Mouse (Mus musculus) hindbrain, embryonic 16.5 days (tissue): ENCODE data around the gene Arid3a. TPM values are rescaled to one million over a fixed set of nuclear protein-coding genes. Genes with fewer than 3 reads are reported as not detected.
A peak's percentile ranks its signal among the peaks of the same experiment; 100 is the strongest.

Experiments
- ATAC-seq: fragments of 200-750 bp; cut with Nextera tagmentation; 2 replicates; pipeline ENCODE4 v1.8.0; 2017; ENCODE audit warnings: moderate TSS enrichment, moderate library complexity
- H3K27ac ChIP-seq: fragments of 300-500 bp; sonication (generic); 2 replicates; pipeline ENCODE4 v1.5.1; 2014; ENCODE audit warnings: low read depth, mild to moderate bottlenecking, control low read depth, low read length, moderate library complexity
- H3K27me3 ChIP-seq: fragments of 300-500 bp; sonication (generic); replicated peaks from 2 replicates; pipeline ENCODE4 v1.6.1; 2014; ENCODE audit warnings: low read length; ENCODE audit not compliant: control insufficient read depth, insufficient read depth
- H3K36me3 ChIP-seq: fragments of 300-500 bp; sonication (generic); 2 replicates; pipeline ENCODE4 v1.6.1; 2014; ENCODE audit warnings: mild to moderate bottlenecking, low read length, moderate library complexity, mixed read lengths; ENCODE audit not compliant: control insufficient read depth, insufficient read depth
- H3K4me1 ChIP-seq: fragments of 300-500 bp; sonication (generic); 2 replicates; pipeline ENCODE4 v1.6.1; 2014; ENCODE audit warnings: low read depth, low read length; ENCODE audit not compliant: control insufficient read depth, insufficient read depth
- H3K4me2 ChIP-seq: fragments of 300-500 bp; sonication (generic); 2 replicates; pipeline ENCODE4 v1.6.1; 2014; ENCODE audit warnings: mild to moderate bottlenecking, low read length, control low read depth, moderate library complexity
- H3K4me3 ChIP-seq: fragments of 300-500 bp; sonication (generic); 2 replicates; pipeline ENCODE4 v1.5.1; 2014; ENCODE audit warnings: mild to moderate bottlenecking, low read length, control low read depth, moderate library complexity
- H3K9ac ChIP-seq: fragments of 300-500 bp; sonication (generic); 2 replicates; pipeline ENCODE4 v1.6.1; 2014; ENCODE audit warnings: low read depth, mild to moderate bottlenecking, control low read depth, low read length, moderate library complexity
- H3K9me3 ChIP-seq: fragments of 300-500 bp; sonication (generic); 2 replicates; pipeline ENCODE4 v1.6.1; 2014; ENCODE audit warnings: mild to moderate bottlenecking, low read length, moderate library complexity; ENCODE audit not compliant: control insufficient read depth
- WGBS: fragments of 180-500 bp; shearing (Covaris S2); extraction: QIAGEN DNeasy Blood & Tissue Kit; methylation state at CpG from one replicate; pipeline ENCODE4 v1.1.7; 2014; 5-methylcytosine and 5-hydroxymethylcytosine counted together
- polyA plus RNA-seq: library from polyadenylated mRNA; unstranded; fragments of >200 nt; fragmentation: Nextera tagmentation; extraction: Ambion mirVana; gene quantifications from 2 replicates; pipeline ENCODE4 v1.2.1, GENCODE M21; 2015

Arid3a gene
- polyA plus RNA-seq, 1 experiment from 2014 or later: 1.7 TPM

GRCm38 (mm10) chr10:79900951-79901410 is 25.9 kb upstream of the Arid3a start:
- Histone ChIP-seq H3K9ac (peak overlapping the region; percentile 43; the same call in 1 of the 2 replicates), H3K9me3 (no peaks in the 10 kb centered on the region), H3K27me3 (no peaks in the 10 kb centered on the region; the same call in 1 of the 2 replicates), H3K4me3 (no peak overlapping the region), H3K4me2 (no peak overlapping the region), H3K4me1 (peaks cover 10% of the 10 kb centered on the region), H3K27ac (no peak overlapping the region), H3K36me3 (peaks cover 27% of the 10 kb centered on the region)
- peak; percentile 51; the same call in 1 of the 2 replicates for ATAC-seq
- WGBS: 10% methylated on average over 2 of the region's 2 CpGs

- Histone ChIP-seq H3K9me3 (no peaks in the 10 kb centered on the region), H3K9ac (no peak overlapping the region), H3K27ac (no peak overlapping the region), H3K36me3 (peaks cover 21% of the 10 kb centered on the region), H3K4me2 (no peak overlapping the region), H3K4me1 (peaks cover 6% of the 10 kb centered on the region), H3K27me3 (no peaks in the 10 kb centered on the region), H3K4me3 (no peak overlapping the region)
- ATAC-seq: no peak
- 89% methylated on average over 8 of the region's 9 CpGs for WGBS
Measured at GRCm38 (mm10) chr10:79906712-79907111, 20.1 kb upstream of the Arid3a start.

DNA sequence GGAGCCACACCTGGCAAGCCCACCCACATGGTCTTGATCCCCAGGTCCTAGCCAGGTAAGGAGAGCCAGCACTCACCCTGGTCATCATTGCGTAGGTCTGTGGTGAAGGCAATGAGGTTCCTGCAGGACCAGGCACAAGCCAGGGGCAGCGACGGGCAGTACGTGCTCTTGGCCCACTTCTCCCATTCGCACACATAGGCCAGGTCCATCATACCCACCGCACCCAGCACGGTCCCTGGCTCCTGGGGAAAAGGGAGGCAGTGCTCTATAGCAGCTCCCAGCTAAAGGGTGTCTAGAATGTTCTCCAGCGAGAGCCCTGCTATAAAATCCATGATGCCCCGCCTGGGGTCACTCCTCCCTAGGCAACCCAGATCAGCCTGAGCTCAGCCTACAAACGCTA is 19.4 kb upstream of the Arid3a start:
- Histone ChIP-seq H3K4me3 (no peak overlapping the region), H3K9me3 (no peaks in the 10 kb centered on the region), H3K9ac (no peak overlapping the region), H3K4me2 (no peak overlapping the region), H3K4me1 (peaks cover 6% of the 10 kb centered on the region), H3K36me3 (peaks cover 23% of the 10 kb centered on the region), H3K27me3 (no peaks in the 10 kb centered on the region), H3K27ac (no peak overlapping the region)
- 94% methylated on average over 10 of the region's 10 CpGs for WGBS
- no peak for ATAC-seq

GRCm38 (mm10) chr10:79908167-79909091 is 18.4 kb upstream of the Arid3a start, which contains the start of gene Med16:
Med16 (minus strand) TSS chr10:79908923.
- H3K4me1 ChIP-seq: peaks cover 6% of the 10 kb centered on the region
- peak within 1 kb of the TSS; percentile 91 for H3K9ac ChIP-seq
- peak within 1 kb of the TSS; percentile 61 for H3K4me2 ChIP-seq
- WGBS: 2% methylated on average over 52 of the region's 52 CpGs
- H3K4me3 ChIP-seq: peak within 1 kb of the TSS; percentile 62
- H3K27me3 ChIP-seq: no peaks in the 10 kb centered on the region
- peak; percentile 95 for ATAC-seq
- peaks cover 20% of the 10 kb centered on the region for H3K36me3 ChIP-seq
- no peaks in the 10 kb centered on the region for H3K9me3 ChIP-seq
- H3K27ac ChIP-seq: peak within 1 kb of the TSS; percentile 99

DNA sequence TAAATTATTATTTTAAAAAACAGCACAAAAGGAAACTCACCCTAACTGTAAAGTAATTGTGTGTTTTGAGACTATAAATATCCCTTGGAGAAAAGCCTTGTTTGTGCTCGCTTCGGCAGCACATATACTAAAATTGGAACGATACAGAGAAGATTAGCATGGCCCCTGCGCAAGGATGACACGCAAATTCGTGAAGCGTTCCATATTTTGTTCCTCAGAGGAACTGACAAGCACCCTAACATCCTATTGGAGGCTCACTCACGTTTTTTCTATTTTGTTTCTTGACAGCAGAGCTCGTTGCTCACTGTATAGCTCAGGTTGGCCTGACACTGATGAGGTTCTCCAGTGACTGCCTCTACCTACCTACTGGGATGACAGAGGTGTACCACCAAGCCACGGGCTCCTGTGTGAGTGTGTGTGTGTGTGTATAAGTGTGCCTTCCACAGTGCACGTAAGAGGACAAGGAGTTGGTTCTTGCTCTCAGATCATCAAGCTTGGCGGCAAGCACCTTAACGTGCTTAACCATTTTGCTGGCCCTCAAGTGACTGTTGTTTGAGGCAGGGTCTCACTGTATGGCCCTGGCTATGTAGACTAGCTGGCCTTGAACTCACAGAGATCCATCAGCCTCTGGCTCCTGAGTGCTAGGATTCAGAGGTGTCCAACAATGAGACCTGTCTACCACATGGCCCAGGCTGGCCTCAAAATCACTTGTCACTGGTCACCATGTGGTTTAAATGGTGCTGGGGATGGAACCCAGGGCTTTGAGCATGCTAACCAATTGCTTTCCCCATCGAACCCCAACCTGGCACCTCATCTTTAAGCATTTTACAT is 17.5 kb upstream of the Arid3a start:
- Histone ChIP-seq H3K9me3 (no peaks in the 10 kb centered on the region), H3K4me1 (peaks cover 11% of the 10 kb centered on the region), H3K36me3 (peaks cover 20% of the 10 kb centered on the region), H3K9ac (peak overlapping the region; percentile 54), H3K4me3 (peak overlapping the region; percentile 9), H3K27me3 (no peaks in the 10 kb centered on the region), H3K4me2 (peak overlapping the region; percentile 51), H3K27ac (peak overlapping the region; percentile 85)
- peak; percentile 44 for ATAC-seq
- WGBS: 22% methylated on average over 14 of the region's 14 CpGs

DNA sequence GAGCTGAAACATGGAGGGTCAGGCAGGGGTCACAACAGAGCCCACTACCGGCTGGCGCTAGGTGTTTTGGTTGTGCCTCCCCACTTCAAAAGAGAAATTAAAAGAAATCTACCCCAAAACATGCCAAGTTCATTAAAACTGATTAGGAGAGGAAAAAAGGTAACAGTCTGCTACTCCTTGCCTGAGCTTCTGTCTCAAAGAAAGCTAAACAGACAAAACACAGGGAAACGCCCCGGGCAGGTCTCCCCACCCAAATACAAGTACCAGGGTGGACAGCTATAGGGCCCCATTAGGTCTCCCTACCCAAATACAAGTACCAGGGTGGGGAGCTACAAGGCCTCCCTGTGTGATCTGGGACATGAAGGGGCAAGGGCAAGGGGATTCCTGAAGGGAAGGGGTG is 16.3 kb upstream of the Arid3a start, which contains the start of gene Gm26602:
Gene Gm26602 (plus strand): TSS at position 301 of the 400 bp plus-strand sequence.
- 99% methylated on average over 4 of the region's 4 CpGs for WGBS
- peak within 1 kb of the TSS; percentile 54 for H3K9ac ChIP-seq
- no peak for ATAC-seq

DNA sequence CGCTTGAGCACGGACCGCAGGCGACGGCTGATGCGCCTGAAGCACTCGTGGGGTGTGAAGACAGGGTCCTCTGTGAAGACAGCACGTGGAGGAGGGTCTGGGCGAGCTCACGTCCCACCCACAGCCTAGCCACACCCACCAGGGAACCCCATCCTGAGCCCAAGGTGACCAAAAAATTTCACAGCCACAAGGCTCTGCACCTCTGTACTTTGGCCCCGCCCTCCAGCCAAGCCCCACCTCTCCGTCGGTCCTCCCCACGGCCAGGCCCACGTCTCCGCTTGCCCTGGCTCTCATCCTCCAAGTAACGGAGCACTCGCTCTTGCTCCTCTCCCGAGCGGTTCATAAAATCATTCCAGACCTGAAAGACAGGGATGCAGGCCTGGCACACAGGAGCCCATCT is 14.4 kb upstream of the Arid3a start:
- H3K27ac ChIP-seq: no peak overlapping the region
- ATAC-seq: no peak

More for the DNA sequence above, 16.3 kb upstream of the Arid3a start, which contains the start of gene Gm26602:
- no peaks in the 10 kb centered on the region for H3K9me3 ChIP-seq
- no peak within 1 kb of the TSS for H3K4me2 ChIP-seq
- H3K27me3 ChIP-seq: no peaks in the 10 kb centered on the region
- H3K4me1 ChIP-seq: peaks cover 22% of the 10 kb centered on the region
- H3K27ac ChIP-seq: peak within 1 kb of the TSS; percentile 85
- peaks cover 12% of the 10 kb centered on the region for H3K36me3 ChIP-seq
- no peak within 1 kb of the TSS for H3K4me3 ChIP-seq

DNA sequence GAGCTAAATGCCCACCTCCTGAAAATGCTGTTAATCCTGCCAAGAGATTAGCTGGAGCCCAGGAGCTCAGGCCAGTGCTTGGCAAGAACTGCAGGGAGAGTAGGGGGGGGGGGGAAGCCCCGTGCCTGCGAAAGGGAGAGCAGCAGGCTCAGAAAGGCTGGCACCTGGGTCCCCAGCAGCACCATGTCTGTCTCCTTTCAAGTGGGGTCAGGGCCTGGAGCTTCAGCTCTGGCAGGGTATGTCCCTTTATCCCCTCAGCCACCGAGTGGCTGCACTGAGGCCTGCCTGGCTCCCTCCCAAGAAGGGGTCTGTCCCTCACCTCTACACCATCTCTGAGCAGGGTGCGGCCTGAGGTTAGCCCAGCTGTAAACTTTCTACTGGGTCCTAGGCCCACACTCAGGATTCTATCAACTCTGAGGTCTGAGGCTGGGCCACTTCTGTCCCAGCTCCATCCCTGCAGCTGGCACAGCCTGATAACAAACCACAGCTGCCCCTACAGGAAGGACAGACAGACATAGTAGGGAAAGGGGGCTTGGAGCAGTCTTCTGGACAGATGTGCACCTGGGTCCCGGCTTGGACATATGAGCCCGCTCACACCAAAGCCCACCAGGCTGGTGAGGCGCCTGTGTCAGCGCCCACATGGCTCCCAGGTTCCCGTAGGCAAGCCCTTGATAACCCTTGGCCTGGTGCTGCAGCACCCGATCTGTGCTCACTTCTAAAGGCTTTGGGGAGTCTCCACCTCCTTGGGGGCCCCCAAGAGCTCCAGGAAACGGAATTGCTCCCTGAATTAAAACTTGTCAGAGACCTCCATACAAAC is 12.5 kb upstream of the Arid3a start:
- no peak for ATAC-seq
- 65% methylated on average over 11 of the region's 11 CpGs for WGBS
- 0 out of 2 replicates have a peak, but pooled peaks cover 7% of the 10 kb centered on the region for H3K36me3 ChIP-seq
- 0 out of 2 replicates have a peak overlapping the region, but pooled peaks have one; percentile 18 for H3K9ac ChIP-seq
- H3K27ac ChIP-seq: no peak overlapping the region
- H3K27me3 ChIP-seq: peaks cover 18% of the 10 kb centered on the region
- H3K9me3 ChIP-seq: no peaks in the 10 kb centered on the region
- H3K4me1 ChIP-seq: peaks cover 30% of the 10 kb centered on the region
- H3K4me3 ChIP-seq: no peak overlapping the region
- H3K4me2 ChIP-seq: no peak overlapping the region

More for the DNA sequence above, 14.4 kb upstream of the Arid3a start:
- Histone ChIP-seq H3K9ac (no peak overlapping the region), H3K4me1 (peaks cover 33% of the 10 kb centered on the region), H3K4me2 (no peak overlapping the region), H3K9me3 (no peaks in the 10 kb centered on the region), H3K27me3 (no peaks in the 10 kb centered on the region), H3K4me3 (no peak overlapping the region), H3K36me3 (0 out of 2 replicates have a peak, but pooled peaks cover 7% of the 10 kb centered on the region)
- WGBS: 71% methylated on average over 20 of the region's 20 CpGs
